Mouse (Mus musculus): ENCODE measurements around the gene Snurf. TPM values are rescaled to one million over a fixed set of nuclear protein-coding genes. Genes with fewer than 3 reads are reported as not detected.

The Snurf gene
- 17.9 and 22.5 TPM in 2 replicates for polyA plus RNA-seq (2015; fragmentation: Nextera tagmentation; extraction: Ambion mirVana)

- peak within 1 kb of the TSS; percentile 61 for H3K4me2 ChIP-seq
- H3K27ac ChIP-seq = peak within 1 kb of the TSS; percentile 15; the same call in 1 of the 2 replicates
- peak; percentile 36; the same call in 1 of the 2 replicates for ATAC-seq (ENCODE audit: borderline replicate concordance, extremely low read depth, low FRiP score, low TSS enrichment)
- H3K4me3 ChIP-seq = peak within 1 kb of the TSS; percentile 53
- H3K9me3 ChIP-seq = peaks cover 12% of the 10 kb centered on the region; the same call in 1 of the 2 replicates
- no peaks in the 10 kb centered on the region for H3K4me1 ChIP-seq
- H3K27me3 ChIP-seq = no peaks in the 10 kb centered on the region
- H3K9ac ChIP-seq = peak within 1 kb of the TSS; percentile 49
- WGBS = 44% methylated on average over 30 of the region's 30 CpGs
- H3K36me3 ChIP-seq = no peaks in the 10 kb centered on the region
Observed at GRCm38 (mm10) chr7:60004606-60005330, at the start of gene Snurf, which contains the start of gene Gm38393. Snurf (minus strand) TSS chr7:60005049. Gm38393 (minus strand) TSS chr7:60005064.

DNA sequence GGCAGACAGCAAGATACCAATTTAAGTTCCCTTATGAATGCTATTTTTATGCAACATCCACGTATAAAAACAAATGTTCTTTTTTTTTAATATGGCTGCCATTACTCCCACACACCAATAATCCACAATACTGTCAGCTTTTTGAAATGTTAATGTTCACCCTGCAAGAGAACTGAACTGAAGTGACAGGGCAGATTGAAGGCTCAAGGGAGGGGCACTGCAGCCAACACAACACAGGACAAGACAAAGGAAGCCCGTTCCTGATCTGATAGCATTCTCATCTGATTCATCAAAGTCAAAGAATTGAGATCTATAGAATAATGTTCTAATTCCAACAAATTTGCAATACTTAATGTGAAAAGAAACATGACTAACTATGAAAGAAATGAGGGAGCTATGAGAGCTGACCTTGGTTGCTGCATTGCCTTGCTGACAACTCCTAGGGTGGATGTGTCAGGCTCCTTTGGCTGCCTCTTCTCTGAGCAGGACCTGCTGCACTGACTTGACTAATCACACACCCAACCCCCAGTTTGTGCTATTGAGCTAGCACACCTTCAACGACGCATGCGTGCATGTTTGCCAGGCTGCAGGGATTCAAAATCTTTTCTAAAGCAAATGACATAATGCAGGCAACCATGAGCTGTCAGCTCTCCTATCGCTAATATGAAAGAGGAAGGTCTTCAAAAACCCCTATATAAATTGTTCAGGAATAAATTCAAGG is 42.8 kb upstream of the Snurf start:
- H3K9ac ChIP-seq = no peak overlapping the region
- H3K4me3 ChIP-seq = no peak overlapping the region
- no peak overlapping the region for H3K27ac ChIP-seq
- 73% methylated on average over 6 of the region's 6 CpGs for WGBS
- H3K36me3 ChIP-seq = no peaks in the 10 kb centered on the region
- no peaks in the 10 kb centered on the region for H3K9me3 ChIP-seq
- H3K27me3 ChIP-seq = no peaks in the 10 kb centered on the region
- H3K4me2 ChIP-seq = no peak overlapping the region
- ATAC-seq (ENCODE audit: borderline replicate concordance, extremely low read depth, low FRiP score, low TSS enrichment) = no peak
- H3K4me1 ChIP-seq = no peaks in the 10 kb centered on the region

DNA sequence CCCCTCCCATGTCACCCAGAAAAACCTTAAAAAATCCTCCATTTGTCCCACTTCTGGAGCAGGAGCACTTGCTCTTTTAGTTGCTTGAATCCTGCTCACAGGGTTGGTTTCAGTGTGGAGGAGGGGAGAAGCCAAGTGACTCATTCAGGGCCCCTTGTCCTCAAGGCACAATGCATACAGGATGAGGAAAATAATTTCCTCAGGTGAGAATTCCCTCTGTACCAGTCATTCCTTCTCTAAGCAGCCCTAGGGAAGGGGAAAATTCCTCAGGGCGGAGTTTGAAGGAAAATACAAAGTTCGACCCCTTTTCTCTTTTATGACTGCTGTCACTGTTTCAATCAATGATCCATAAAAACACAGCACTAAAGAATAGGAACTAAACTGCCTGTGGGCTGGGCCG is 8.3 kb upstream of the Snurf start:
- H3K36me3 ChIP-seq = no peaks in the 10 kb centered on the region
- no peak overlapping the region for H3K4me3 ChIP-seq
- no peak for ATAC-seq (ENCODE audit: borderline replicate concordance, extremely low read depth, low FRiP score, low TSS enrichment)
- no peak overlapping the region for H3K4me2 ChIP-seq
- 70% methylated on average over 3 of the region's 3 CpGs for WGBS
- H3K9me3 ChIP-seq = no peaks in the 10 kb centered on the region
- no peak overlapping the region for H3K9ac ChIP-seq
- no peaks in the 10 kb centered on the region for H3K27me3 ChIP-seq
- no peak overlapping the region for H3K27ac ChIP-seq
- H3K4me1 ChIP-seq = no peaks in the 10 kb centered on the region

GRCm38 (mm10) chr7:60007727-60008360 is 3.0 kb upstream of the Snurf start:
- WGBS = 35% methylated on average over 3 of the region's 3 CpGs
- H3K4me2 ChIP-seq = no peak overlapping the region
- no peaks in the 10 kb centered on the region for H3K36me3 ChIP-seq

DNA sequence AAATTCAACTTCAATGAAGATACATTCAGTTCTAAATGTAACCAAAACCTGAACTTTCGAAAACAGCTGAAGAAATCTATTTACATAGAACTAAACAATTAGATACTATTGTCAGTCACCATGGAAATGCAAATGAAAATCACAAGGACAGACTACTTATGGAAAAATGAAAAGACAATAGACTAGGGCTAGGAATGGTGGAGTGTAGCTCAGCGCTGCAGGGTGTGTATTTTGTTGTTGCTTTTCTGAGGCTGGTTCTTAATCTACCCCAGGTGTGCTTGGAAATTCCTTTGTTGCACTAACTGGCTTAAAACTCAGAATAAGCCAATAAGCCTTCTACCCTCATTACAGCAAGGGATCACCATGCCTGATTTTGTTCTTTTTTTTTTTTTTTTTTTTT is 1.4 kb upstream of the Snurf start:
- Histone ChIP-seq H3K4me2 (no peak overlapping the region), H3K9me3 (peaks cover 12% of the 10 kb centered on the region; the same call in 1 of the 2 replicates), H3K27ac (no peak overlapping the region), H3K9ac (no peak overlapping the region), H3K36me3 (no peaks in the 10 kb centered on the region), H3K4me3 (no peak overlapping the region), H3K27me3 (no peaks in the 10 kb centered on the region), H3K4me1 (no peaks in the 10 kb centered on the region)
- ATAC-seq (ENCODE audit: borderline replicate concordance, extremely low read depth, low FRiP score, low TSS enrichment) = no peak
- WGBS = 66% methylated on average over 2 of the region's 2 CpGs

More at GRCm38 (mm10) chr7:60007727-60008360, 3.0 kb upstream of the Snurf start:
- no peaks in the 10 kb centered on the region for H3K27me3 ChIP-seq
- H3K9ac ChIP-seq = no peak overlapping the region
- H3K27ac ChIP-seq = no peak overlapping the region
- no peak overlapping the region for H3K4me3 ChIP-seq
- H3K4me1 ChIP-seq = no peaks in the 10 kb centered on the region
- peaks cover 12% of the 10 kb centered on the region; the same call in 1 of the 2 replicates for H3K9me3 ChIP-seq
- no peak for ATAC-seq (ENCODE audit: borderline replicate concordance, extremely low read depth, low FRiP score, low TSS enrichment)

- H3K9me3 ChIP-seq = peaks cover 12% of the 10 kb centered on the region; the same call in 1 of the 2 replicates
- H3K27ac ChIP-seq = peak overlapping the region; percentile 15; the same call in 1 of the 2 replicates
- H3K36me3 ChIP-seq = no peaks in the 10 kb centered on the region
- no peaks in the 10 kb centered on the region for H3K27me3 ChIP-seq
- peak overlapping the region; percentile 53 for H3K4me3 ChIP-seq
- WGBS = 46% methylated on average over 22 of the region's 22 CpGs
- H3K4me1 ChIP-seq = no peaks in the 10 kb centered on the region
- peak overlapping the region; percentile 49 for H3K9ac ChIP-seq
- H3K4me2 ChIP-seq = peak overlapping the region; percentile 61
- ATAC-seq (ENCODE audit: borderline replicate concordance, extremely low read depth, low FRiP score, low TSS enrichment) = peak; percentile 82
Observed at GRCm38 (mm10) chr7:60003921-60004605, 786 bp downstream of the Snurf start.

- H3K4me1 ChIP-seq = no peaks in the 10 kb centered on the region
- peaks cover 12% of the 10 kb centered on the region; the same call in 1 of the 2 replicates for H3K9me3 ChIP-seq
- peak overlapping the region; percentile 49; the same call in 1 of the 2 replicates for H3K9ac ChIP-seq
- H3K27me3 ChIP-seq = no peaks in the 10 kb centered on the region
- H3K27ac ChIP-seq = no peak overlapping the region
- WGBS = 45% methylated on average over 12 of the region's 12 CpGs
- H3K4me2 ChIP-seq = peak overlapping the region; percentile 61
- no peaks in the 10 kb centered on the region for H3K36me3 ChIP-seq
- ATAC-seq (ENCODE audit: borderline replicate concordance, extremely low read depth, low FRiP score, low TSS enrichment) = no peak
- peak overlapping the region; percentile 53 for H3K4me3 ChIP-seq
Observed at GRCm38 (mm10) chr7:60003006-60003865, 1.6 kb downstream of the Snurf start.

- no peaks in the 10 kb centered on the region for H3K27me3 ChIP-seq
- H3K4me2 ChIP-seq = no peak overlapping the region
- no peak overlapping the region for H3K27ac ChIP-seq
- H3K4me3 ChIP-seq = no peak overlapping the region
- ATAC-seq (ENCODE audit: borderline replicate concordance, extremely low read depth, low FRiP score, low TSS enrichment) = no peak
- H3K4me1 ChIP-seq = no peaks in the 10 kb centered on the region
- WGBS = 66% methylated on average over 1 of the region's 1 CpGs
- H3K9me3 ChIP-seq = no peaks in the 10 kb centered on the region
- no peak overlapping the region for H3K9ac ChIP-seq
- no peaks in the 10 kb centered on the region for H3K36me3 ChIP-seq
Observed at GRCm38 (mm10) chr7:59978646-59979045, 26.2 kb downstream of the Snurf start.

Measured in lung, embryonic 15.5 days (tissue).